Mouse (Mus musculus) embryonic facial prominence, embryonic 12.5 days (tissue): ENCODE measurements around the gene Gng7. TPM values are rescaled to one million over a fixed set of nuclear protein-coding genes. Genes with fewer than 3 reads are reported as not detected.
"Not testable (repeated sequence)": the region's sequence is repeated elsewhere in the genome, so short reads cannot be mapped to it uniquely, and the experiment has no call there.

Experiments
- ATAC-seq: fragments of 200-750 bp; cut with Nextera tagmentation; 2 replicates; pipeline ENCODE4 v1.8.0; 2017; ENCODE audit not compliant: insufficient number of reproducible peaks, insufficient read depth, low FRiP score, low TSS enrichment
- H3K27ac ChIP-seq: fragments of 300-500 bp; sonication (generic); 2 replicates; pipeline ENCODE4 v1.5.1; 2016; ENCODE audit warnings: mild to moderate bottlenecking
- H3K27me3 ChIP-seq: fragments of 300-500 bp; sonication (generic); 2 replicates; pipeline ENCODE4 v1.6.1; 2016; ENCODE audit warnings: mild to moderate bottlenecking, moderate library complexity
- H3K36me3 ChIP-seq: fragments of 300-500 bp; sonication (generic); 2 replicates; pipeline ENCODE4 v1.6.1; 2016; ENCODE audit warnings: mild to moderate bottlenecking
- H3K4me1 ChIP-seq: fragments of 300-500 bp; sonication (generic); 2 replicates; pipeline ENCODE4 v1.6.1; 2016
- H3K4me2 ChIP-seq: fragments of 300-500 bp; sonication (generic); replicated peaks from 2 replicates; pipeline ENCODE4 v1.6.1; 2016; ENCODE audit warnings: mild to moderate bottlenecking, moderate library complexity
- H3K4me3 ChIP-seq: fragments of 300-500 bp; sonication (generic); 2 replicates; pipeline ENCODE4 v1.5.1; 2016; ENCODE audit warnings: mild to moderate bottlenecking
- H3K9ac ChIP-seq: fragments of 300-500 bp; sonication (generic); 2 replicates; pipeline ENCODE4 v1.6.1; 2016; ENCODE audit warnings: mild to moderate bottlenecking, moderate library complexity
- H3K9me3 ChIP-seq: fragments of 300-500 bp; sonication (generic); 2 replicates; pipeline ENCODE4 v1.6.1; 2016; ENCODE audit warnings: mild to moderate bottlenecking, moderate library complexity
- WGBS: fragments of 180-500 bp; shearing (Covaris S2); methylation state at CpG from one replicate; pipeline ENCODE4 v1.1.7; 2016; 5-methylcytosine and 5-hydroxymethylcytosine counted together
- polyA plus RNA-seq: library from polyadenylated mRNA; unstranded; fragments of >200 nt; fragmentation: Nextera tagmentation; extraction: Ambion mirVana; gene quantifications from 2 replicates; pipeline ENCODE4 v1.2.1, GENCODE M21; 2016

Gng7 gene
- 11.0 and 11.4 TPM in 2 replicates for polyA plus RNA-seq

DNA sequence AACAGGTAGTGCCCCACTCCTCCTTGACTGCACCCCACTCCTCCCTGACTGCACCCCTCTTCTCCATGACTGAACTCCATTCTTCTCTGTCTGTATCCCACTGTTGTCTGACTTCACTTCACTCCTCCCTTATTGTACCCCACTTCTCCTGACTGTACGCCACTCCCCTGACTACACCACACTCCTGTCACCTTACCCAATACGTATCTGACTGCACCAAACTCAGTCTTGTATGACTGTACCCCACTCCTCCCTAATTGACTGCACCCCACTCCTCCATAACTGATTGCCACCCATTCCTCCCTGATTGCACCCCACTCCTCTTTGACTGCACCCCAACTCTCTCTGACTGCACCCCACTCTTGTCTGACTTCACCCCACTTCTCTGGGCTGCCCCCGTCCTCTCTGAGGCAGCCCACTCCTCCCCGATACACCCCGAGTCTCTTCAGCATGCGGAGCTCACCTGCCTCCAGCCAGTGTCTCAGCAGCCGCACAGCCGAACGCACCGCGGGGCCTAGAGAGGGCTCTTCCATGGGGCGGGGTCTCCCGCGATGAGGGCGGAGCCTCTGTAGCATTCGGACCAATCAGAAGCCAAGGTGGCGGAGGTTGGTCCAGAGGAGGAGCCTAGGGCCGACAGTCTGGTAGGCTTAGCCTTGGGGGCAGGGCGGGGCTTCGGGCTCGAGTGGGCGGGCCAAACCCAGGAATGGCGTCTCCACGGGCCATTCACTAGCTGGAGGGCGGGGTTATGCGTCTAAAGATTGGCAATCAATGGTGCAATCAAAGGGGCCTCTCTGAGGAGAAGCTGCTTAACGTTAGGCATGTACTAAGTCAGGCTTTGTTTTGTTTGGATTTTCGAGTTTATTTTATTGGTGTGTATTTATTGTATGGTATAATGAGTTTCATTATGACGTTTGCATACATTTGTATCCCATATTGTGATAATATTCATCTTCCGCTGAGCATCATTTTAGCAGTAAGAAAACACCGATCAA, at the start of gene Gng7:
Gene Gng7 (minus strand): TSS at position 553 of the 992 bp plus-strand sequence.
- Histone ChIP-seq H3K4me1 (0 out of 2 replicates have a peak, but pooled peaks cover 6% of the 10 kb centered on the region), H3K27ac (no peak within 1 kb of the TSS)
- 10% methylated on average over 31 of the region's 31 CpGs for WGBS

DNA sequence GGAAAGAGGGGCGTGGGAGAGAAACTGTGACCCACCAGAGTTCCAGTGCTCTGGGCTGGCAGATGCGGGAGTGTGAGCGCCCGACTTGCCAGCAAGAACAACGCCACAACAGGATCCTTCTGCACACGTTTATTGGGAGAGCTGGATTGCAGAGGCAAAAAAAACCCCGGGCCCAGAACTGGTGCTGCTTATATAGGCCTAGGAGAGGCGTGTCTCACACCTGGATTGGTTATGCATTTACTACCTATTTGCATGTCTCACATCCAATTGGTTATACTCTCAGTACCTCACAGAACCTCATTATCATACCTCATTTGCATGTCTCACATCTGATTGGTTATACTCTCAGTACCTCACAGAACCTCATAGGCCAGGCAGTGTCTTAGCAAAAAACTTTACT, 49.8 kb upstream of the Gng7 start:
- H3K36me3 ChIP-seq, H3K9me3 ChIP-seq, H3K27ac ChIP-seq, ATAC-seq, H3K4me1 ChIP-seq, H3K4me2 ChIP-seq, H3K9ac ChIP-seq, H3K27me3 ChIP-seq, H3K4me3 ChIP-seq: not testable (repeated sequence)
- 81% methylated on average over 8 of the region's 8 CpGs for WGBS

More for the DNA sequence above, at the start of gene Gng7:
- Histone ChIP-seq H3K4me3 (peak within 1 kb of the TSS; percentile 46), H3K9me3 (no peaks in the 10 kb centered on the region), H3K4me2 (peak within 1 kb of the TSS; percentile 60), H3K9ac (peak within 1 kb of the TSS; percentile 61), H3K27me3 (no peaks in the 10 kb centered on the region), H3K36me3 (no peaks in the 10 kb centered on the region)
- ATAC-seq: peak; percentile 90

DNA sequence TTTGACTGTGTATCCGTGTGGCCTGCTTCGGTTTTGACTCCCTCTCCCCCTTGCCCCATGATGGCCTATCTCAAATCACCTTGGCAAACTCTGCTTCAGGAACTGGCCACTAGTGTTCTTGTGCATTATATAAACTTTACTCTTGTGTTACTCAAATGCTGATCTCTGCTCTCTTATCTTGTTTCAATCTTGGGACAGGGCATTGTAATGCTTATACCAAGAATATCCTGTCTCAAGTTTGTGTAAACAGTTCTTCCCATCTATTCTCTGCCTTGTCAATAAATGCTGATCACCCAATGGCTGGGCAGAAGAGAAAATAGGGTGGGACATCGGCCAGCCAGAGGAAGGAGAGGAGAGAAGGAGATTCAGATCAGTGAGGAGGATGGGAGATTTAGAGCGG, 48.0 kb upstream of the Gng7 start:
- Histone ChIP-seq H3K4me3 (no peak overlapping the region), H3K27me3 (no peaks in the 10 kb centered on the region), H3K9ac (no peak overlapping the region), H3K9me3 (no peaks in the 10 kb centered on the region), H3K27ac (no peak overlapping the region), H3K4me1 (peaks cover 19% of the 10 kb centered on the region), H3K36me3 (0 out of 2 replicates have a peak, but pooled peaks cover 10% of the 10 kb centered on the region), H3K4me2 (no peak overlapping the region)
- WGBS: 67% methylated on average over 4 of the region's 4 CpGs
- no peak for ATAC-seq

DNA sequence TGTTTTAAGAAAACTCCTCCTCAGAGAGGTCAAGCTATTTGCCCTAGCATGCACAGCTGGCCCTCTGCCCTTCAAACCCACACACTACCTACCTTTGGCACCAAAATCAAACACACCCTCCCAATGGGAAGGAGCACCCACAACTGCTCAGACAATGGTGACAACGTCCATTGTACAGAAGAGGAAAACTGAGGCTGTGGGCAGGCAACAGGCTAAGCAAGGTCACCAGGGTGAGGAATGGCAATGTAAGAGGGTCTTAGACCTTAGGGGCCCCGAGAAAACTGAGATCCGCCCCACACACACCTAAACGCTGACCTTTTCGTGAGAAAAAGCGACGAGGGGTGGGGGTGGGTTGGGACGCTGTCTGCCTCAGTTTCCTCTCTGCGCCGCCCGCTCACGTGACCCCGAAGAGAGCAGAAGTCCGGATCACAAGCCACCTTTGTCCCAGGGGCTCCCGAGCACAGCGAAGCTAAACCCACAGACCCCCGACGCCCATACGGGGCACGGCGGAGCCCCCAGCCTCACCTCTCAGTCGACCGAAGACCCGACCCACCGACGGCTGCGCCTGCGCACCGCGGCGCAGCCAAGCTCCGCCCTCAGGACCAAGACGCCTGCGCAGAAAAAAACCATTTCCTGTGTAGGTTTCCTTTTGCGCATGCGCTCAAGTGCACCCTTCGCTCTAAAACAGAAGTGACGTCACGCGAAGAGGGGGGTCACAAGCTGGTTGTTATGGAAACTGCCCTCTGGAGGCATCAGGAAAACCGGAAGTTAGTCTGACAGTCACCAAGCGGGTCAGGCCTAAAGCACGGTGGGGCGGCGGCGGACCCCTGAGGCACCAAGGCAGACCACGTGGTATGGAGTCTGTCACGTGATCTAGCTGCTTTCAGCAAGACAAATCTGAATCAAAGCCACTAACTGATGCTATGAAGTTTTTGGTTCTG, 45.1 kb upstream of the Gng7 start, which contains the start of gene Sgta:
Gene Sgta (minus strand): TSS at position 579 of the 941 bp plus-strand sequence.
- Histone ChIP-seq H3K4me2 (peak within 1 kb of the TSS; percentile 94), H3K36me3 (0 out of 2 replicates have a peak, but pooled peaks cover 16% of the 10 kb centered on the region), H3K4me3 (peak within 1 kb of the TSS; percentile 87), H3K9me3 (no peaks in the 10 kb centered on the region), H3K27ac (0 out of 2 replicates have a peak within 1 kb of the TSS, but pooled peaks have one; percentile 30), H3K27me3 (no peaks in the 10 kb centered on the region), H3K4me1 (peaks cover 21% of the 10 kb centered on the region), H3K9ac (peak within 1 kb of the TSS; percentile 91)
- peak; percentile 89 for ATAC-seq
- WGBS: under 1% methylated on average over 48 of the region's 48 CpGs

DNA sequence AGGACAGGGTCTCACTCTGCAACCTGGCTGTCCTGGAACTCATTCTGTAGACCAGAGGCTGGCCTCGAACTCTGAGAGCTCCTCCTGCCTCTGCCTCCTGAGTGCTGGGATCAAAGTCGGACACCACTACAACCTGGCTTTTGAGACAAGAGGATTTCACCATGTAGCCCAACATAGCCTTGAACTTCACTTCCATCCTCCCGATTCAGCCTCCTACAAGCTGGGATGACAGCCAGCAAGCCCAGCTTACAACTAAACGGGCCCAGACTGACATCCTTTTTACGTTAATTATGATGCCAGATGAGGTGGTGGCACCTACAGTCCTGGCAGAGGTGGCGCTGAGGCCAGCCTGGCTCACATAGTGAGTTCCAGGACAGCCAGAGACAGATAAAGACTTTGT, 44.2 kb upstream of the Gng7 start:
- no peaks in the 10 kb centered on the region for H3K27me3 ChIP-seq
- H3K4me2 ChIP-seq: peak overlapping the region; percentile 94
- 0 out of 2 replicates have a peak, but pooled peaks cover 16% of the 10 kb centered on the region for H3K36me3 ChIP-seq
- peak overlapping the region; percentile 87 for H3K4me3 ChIP-seq
- no peaks in the 10 kb centered on the region for H3K9me3 ChIP-seq
- H3K4me1 ChIP-seq: peaks cover 21% of the 10 kb centered on the region
- peak overlapping the region; percentile 91; the same call in 1 of the 2 replicates for H3K9ac ChIP-seq
- no peak for ATAC-seq
- WGBS: 91% methylated on average over 6 of the region's 6 CpGs
- no peak overlapping the region for H3K27ac ChIP-seq

DNA sequence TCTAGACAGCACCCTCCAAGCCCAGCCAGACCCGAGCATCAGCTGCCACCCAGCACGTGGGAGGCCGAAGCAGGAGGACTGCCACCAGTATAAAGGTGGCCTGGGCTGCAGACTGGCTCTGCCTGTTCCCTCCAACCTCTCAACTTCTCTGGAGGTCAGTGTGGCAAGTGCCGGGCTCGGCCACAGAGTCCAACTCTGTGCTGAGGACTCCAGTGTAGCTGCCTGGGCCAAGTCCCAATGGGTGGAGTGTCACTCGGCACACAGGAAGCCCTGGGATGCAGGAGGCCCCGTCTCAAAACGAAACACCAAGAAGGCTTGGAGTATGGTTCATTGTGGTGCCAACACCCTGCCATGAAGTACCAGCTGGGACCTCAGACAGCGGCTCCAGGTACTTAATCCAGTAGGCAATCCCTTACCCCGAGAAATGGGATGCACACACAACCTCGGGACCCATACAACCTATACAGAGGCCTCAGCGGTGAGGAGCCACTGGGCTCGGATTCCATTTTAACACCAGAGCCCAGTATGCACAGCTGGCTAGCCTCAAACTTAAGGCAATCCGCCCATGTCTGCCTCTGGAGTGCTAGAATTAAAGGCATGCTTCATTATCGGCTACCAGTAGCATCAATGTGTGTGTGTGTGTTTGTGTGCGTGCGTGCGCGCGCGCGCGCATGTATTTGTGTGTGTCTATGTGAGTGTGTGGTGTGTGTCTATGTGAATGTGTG, 42.8 kb upstream of the Gng7 start:
- Histone ChIP-seq H3K9ac (peak overlapping the region; percentile 17; the same call in 1 of the 2 replicates), H3K27me3 (no peaks in the 10 kb centered on the region), H3K9me3 (no peaks in the 10 kb centered on the region), H3K27ac (no peak overlapping the region), H3K36me3 (0 out of 2 replicates have a peak, but pooled peaks cover 16% of the 10 kb centered on the region), H3K4me2 (no peak overlapping the region), H3K4me3 (no peak overlapping the region), H3K4me1 (peaks cover 21% of the 10 kb centered on the region)
- no peak for ATAC-seq
- WGBS: 93% methylated on average over 23 of the region's 23 CpGs

DNA sequence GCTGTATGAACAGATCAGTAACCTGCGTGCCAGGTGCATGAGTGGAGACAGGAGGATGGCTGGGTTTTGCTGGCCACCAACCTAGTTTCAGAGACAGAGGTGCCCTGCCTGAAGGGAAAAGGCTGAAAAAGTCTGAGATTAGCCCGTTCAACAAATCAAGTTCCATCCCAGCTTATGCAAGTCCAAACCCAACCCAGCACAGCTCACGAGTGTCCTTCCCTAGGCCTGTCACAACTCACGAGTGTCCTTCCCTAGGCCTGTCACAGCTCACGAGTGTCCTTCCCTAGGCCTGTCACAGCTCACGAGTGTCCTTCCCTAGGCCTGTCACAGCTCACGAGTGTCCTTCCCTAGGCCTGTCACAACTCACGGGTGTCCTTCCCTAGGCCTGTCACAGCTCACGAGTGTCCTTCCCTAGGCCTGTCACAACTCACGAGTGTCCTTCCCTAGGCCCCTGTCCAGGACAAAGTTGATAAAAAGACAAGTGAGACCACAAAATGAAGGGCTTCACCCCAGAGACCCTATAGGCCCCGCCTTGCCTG, 41.1 kb upstream of the Gng7 start:
- H3K27ac ChIP-seq, H3K27me3 ChIP-seq, H3K4me3 ChIP-seq, H3K9me3 ChIP-seq, ATAC-seq, H3K9ac ChIP-seq, H3K4me2 ChIP-seq: not testable (repeated sequence)
- Histone ChIP-seq H3K36me3 (peaks cover 31% of the 10 kb centered on the region), H3K4me1 (peaks cover 21% of the 10 kb centered on the region)
- WGBS: 81% methylated on average over 11 of the region's 11 CpGs

DNA sequence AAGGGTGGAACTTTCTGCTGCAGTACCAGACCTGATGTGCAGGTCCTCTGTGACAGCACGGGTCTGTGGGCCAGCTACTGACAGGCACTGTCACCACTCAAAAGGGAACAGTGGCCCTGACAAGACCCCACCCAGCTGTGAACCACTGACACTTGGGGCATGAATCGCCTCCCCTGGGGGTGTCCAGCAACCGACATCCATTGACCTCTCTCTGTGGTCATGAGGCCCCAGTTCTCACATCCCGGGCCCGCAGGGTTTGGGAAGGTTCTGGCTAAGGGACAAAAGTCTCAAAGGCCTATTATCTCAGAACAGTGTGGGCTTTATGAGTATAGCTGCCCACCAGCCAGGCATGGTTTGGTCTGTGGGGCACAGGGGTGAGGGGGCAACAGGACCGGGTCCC, 40.4 kb upstream of the Gng7 start:
- WGBS: 67% methylated on average over 6 of the region's 6 CpGs
- peaks cover 38% of the 10 kb centered on the region for H3K36me3 ChIP-seq

DNA sequence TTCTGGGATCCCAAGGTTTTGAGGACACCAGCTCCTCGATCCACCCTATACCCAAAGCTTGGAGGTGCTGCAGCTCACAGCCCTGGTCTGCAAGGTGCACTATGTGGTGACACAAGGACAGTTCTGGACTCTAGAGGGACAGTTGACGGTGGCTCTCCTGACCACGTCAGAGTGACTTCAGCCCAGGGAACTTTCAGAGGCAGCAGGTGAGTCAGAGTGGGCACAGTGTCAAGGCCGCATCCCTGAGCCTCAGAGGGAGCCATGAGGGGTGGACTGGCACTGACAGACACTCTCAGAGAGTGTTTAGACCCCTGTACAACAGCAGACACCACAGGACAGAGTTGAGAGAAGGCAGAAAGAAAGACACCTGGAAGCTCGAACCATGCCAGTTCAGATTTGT, 37.8 kb upstream of the Gng7 start:
- Histone ChIP-seq H3K27ac (no peak overlapping the region), H3K36me3 (peaks cover 53% of the 10 kb centered on the region), H3K27me3 (no peaks in the 10 kb centered on the region), H3K4me2 (no peak overlapping the region), H3K9ac (no peak overlapping the region), H3K9me3 (no peaks in the 10 kb centered on the region), H3K4me1 (no peaks in the 10 kb centered on the region), H3K4me3 (no peak overlapping the region)
- 91% methylated on average over 5 of the region's 5 CpGs for WGBS
- ATAC-seq: no peak

More for the DNA sequence above, 40.4 kb upstream of the Gng7 start:
- Histone ChIP-seq H3K4me1 (peaks cover 21% of the 10 kb centered on the region), H3K9ac (no peak overlapping the region), H3K27me3 (no peaks in the 10 kb centered on the region), H3K27ac (no peak overlapping the region), H3K4me3 (no peak overlapping the region), H3K4me2 (no peak overlapping the region), H3K9me3 (no peaks in the 10 kb centered on the region)
- ATAC-seq: no peak

DNA sequence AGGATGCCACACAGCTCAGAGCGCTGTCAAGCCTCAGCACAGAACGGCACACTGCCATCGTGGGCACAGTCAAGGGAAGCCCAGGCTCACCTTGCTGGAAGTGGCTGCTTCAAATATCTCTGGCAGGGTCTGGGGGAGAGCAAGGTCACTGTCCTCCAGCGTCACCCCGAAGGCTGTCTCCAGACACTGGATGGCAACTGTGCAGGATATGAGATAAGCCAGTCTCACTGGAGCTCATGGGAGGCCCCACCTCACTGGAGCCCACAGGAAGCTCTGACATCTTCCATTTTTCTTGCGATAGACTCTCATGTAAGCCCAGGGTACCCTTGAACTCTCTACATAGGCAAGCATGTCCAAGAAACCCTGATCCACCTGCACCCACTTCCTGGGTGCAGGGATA, 36.4 kb upstream of the Gng7 start:
- H3K27me3 ChIP-seq: no peaks in the 10 kb centered on the region
- no peak overlapping the region for H3K27ac ChIP-seq
- WGBS: 93% methylated on average over 6 of the region's 6 CpGs
- H3K36me3 ChIP-seq: peaks cover 66% of the 10 kb centered on the region
- H3K4me2 ChIP-seq: no peak overlapping the region
- no peak for ATAC-seq
- H3K9ac ChIP-seq: no peak overlapping the region
- H3K4me3 ChIP-seq: no peak overlapping the region
- no peaks in the 10 kb centered on the region for H3K9me3 ChIP-seq
- no peaks in the 10 kb centered on the region for H3K4me1 ChIP-seq
